Mouse (Mus musculus) heart, adult 2 months (tissue): ENCODE data around the gene Nt5dc3. TPM values are rescaled to one million over a fixed set of nuclear protein-coding genes. Genes with fewer than 3 reads are reported as not detected.
A peak's percentile ranks its signal among the peaks of the same experiment; 100 is the strongest.

ENCODE experiments used
- DNase-seq, 2 experiments: peaks; one replicate each; pipeline ENCODE4 v3.0.0; 2021
- H3K27ac ChIP-seq: fragments of 200-600 bp; 2 replicates; pipeline ENCODE4 v1.8.1; 2022
- H3K27me3 ChIP-seq: fragments of 200-500 bp; 2 replicates; pipeline ENCODE4 v1.6.1; 2012; ENCODE audit warnings: mild to moderate bottlenecking, low read length, inconsistent platforms, mixed read lengths; ENCODE audit not compliant: control insufficient read depth, insufficient read depth
- H3K36me3 ChIP-seq: fragments of 200-500 bp; 2 replicates; pipeline ENCODE4 v1.6.1; 2012; ENCODE audit warnings: low read length, inconsistent platforms; ENCODE audit not compliant: control insufficient read depth, insufficient read depth
- H3K4me1 ChIP-seq: fragments of 200-500 bp; 2 replicates; pipeline ENCODE4 v1.6.1; 2011; ENCODE audit warnings: low read length; ENCODE audit not compliant: control insufficient read depth, insufficient read depth
- H3K4me3 ChIP-seq: fragments of 200-600 bp; 2 replicates; pipeline ENCODE4 v1.8.1; 2022
- H3K79me2 ChIP-seq: fragments of 200-500 bp; replicated peaks from 2 replicates; pipeline ENCODE4 v1.6.1; 2012; ENCODE audit warnings: mild to moderate bottlenecking, inconsistent platforms, low read length, moderate library complexity, mixed read lengths; ENCODE audit not compliant: control insufficient read depth, insufficient read depth
- H3K9ac ChIP-seq: fragments of 200-500 bp; 2 replicates; pipeline ENCODE4 v1.6.1; 2012; ENCODE audit warnings: low read depth, mild to moderate bottlenecking, control low read depth, inconsistent platforms, low read length, mixed read lengths
- CTCF ChIP-seq: fragments of 200-600 bp; IDR thresholded peaks from 2 replicates; pipeline ENCODE4 v1.8.1; 2022; ENCODE audit warnings: antibody characterized with exemption, mild to moderate bottlenecking, moderate library complexity
- EP300 ChIP-seq: fragments of 200-500 bp; IDR thresholded peaks from 2 replicates; pipeline ENCODE4 v1.6.1; 2011; ENCODE audit warnings: low read depth, low read length, control low read depth; ENCODE audit not compliant: insufficient read depth
- POLR2A ChIP-seq: fragments of 200-500 bp; IDR thresholded peaks from 2 replicates; pipeline ENCODE4 v1.6.1; 2011; ENCODE audit warnings: mild to moderate bottlenecking, low read depth, low read length, control low read depth; ENCODE audit not compliant: insufficient read depth
- WGBS: fragments of 180-500 bp; shearing (Covaris S2); methylation state at CpG from one replicate; pipeline ENCODE4 v1.1.7; 2018; 5-methylcytosine and 5-hydroxymethylcytosine counted together
- intact Hi-C: fragments of 180-260 bp; cut with DNase I; formaldehyde crosslinking; loops from one replicate; pipeline ENCODE4 v1.15.1; 2025
- polyA plus RNA-seq: library from polyadenylated mRNA; depleted of rRNA; stranded (reverse); fragments of >200 nt; gene quantifications from 2 replicates; pipeline ENCODE4 v1.2.3, GENCODE M21; 2012
- total RNA-seq, 2 experiments: library from RNA; stranded (reverse); gene quantifications; 2 replicates each; pipeline ENCODE4 v1.2.3; 2021

Gene Nt5dc3
- total and polyA plus RNA-seq, 3 experiments, result 25.3 to 36.6 (median 33.9) TPM

DNA sequence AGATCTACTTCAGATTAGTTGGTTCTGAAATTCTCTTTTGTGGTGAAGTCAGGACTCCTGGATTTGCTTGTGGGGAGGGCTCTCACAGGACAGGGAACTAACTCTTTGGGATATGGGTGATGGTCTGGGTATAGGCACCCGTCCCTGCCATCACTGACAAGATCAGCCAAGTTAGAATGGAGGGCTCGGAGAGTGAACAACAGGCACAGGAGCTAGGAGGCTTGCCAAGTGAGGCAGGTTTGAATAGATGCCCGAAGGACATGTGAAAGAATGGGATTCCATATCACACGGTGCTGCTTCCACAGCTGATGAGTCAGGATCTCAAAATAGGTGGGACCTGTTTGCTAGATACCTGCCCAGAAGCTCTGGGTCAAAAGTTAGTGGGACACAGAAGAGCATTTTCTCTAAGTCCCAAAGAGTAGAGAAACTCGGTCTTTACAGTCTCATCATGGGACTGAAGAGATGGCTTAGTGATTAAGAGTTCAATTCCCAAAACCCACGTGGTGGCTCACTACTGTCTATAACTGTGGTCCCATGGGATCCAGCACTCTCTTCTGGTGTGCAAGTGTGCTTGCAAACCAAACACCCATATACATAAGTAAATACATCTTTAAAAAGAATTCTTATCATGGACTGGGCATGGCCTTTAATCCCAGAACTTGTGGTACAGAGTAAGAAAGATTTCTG, 22.8 kb upstream of the Nt5dc3 start:
- no peaks in the 10 kb centered on the region for H3K4me1 ChIP-seq
- 53% methylated on average over 6 of the region's 6 CpGs for WGBS
- H3K79me2 ChIP-seq, result no peaks in the 10 kb centered on the region
- intact Hi-C loops, result no loop called here
- no peak overlapping the region for H3K9ac ChIP-seq
- peak overlapping the region; percentile 40 for H3K27ac ChIP-seq
- H3K27me3 ChIP-seq, result no peaks in the 10 kb centered on the region
- DNase-seq, result peak in 1 of 2 experiments; percentile 55
- no peak for TF ChIP-seq CTCF
- no peak for TF ChIP-seq POLR2A
- no peak for TF ChIP-seq EP300
- no peak overlapping the region for H3K4me3 ChIP-seq
- no peaks in the 10 kb centered on the region for H3K36me3 ChIP-seq

DNA sequence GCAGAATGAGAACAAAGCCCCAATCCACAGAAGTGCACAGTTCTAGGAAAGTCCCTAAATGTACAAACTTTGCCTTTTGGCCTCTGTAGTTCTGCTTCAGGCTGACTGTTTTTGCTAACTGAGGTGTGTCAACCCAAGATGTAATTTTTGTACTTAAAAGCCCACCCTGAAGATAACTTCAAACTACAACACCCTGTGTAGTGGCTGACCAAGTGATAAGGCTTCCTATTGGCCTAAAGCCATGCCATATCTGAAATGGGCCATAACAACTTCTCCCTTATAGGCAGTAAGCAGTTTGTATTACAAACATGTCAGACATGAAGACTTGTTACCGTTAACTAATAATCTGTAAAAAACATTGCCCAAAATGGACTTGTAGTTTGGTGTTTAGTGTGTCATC, 21.1 kb upstream of the Nt5dc3 start:
- intact Hi-C loops, result no loop called here
- 89% methylated on average over 1 of the region's 1 CpGs for WGBS
- Histone ChIP-seq H3K27me3 (no peaks in the 10 kb centered on the region), H3K4me3 (no peak overlapping the region), H3K4me1 (no peaks in the 10 kb centered on the region), H3K36me3 (no peaks in the 10 kb centered on the region), H3K79me2 (no peaks in the 10 kb centered on the region), H3K27ac (no peak overlapping the region), H3K9ac (no peak overlapping the region)
- TF ChIP-seq POLR2A (no peak), EP300 (no peak), CTCF (no peak)
- DNase-seq, result no peak

DNA sequence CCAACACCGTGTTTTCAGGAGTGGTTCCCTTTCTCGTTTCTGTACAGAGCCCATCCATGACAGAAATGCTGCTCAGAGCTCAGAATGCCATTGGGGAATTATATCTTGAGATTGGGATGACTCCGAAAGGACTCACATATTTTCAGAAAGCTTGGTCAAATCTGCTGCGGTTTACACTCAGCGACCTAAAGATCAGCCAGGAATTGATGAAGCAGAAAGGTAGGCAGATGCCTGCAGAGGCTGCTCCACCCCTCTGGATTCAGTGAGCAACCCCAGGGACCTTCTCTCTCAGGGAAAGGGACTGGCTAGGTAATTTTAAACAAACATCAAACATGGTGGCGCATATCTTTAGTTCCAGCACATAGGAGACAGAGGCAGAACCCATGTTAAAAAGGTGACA, 20.6 kb upstream of the Nt5dc3 start:
- intact Hi-C loops, result no loop called here

DNA sequence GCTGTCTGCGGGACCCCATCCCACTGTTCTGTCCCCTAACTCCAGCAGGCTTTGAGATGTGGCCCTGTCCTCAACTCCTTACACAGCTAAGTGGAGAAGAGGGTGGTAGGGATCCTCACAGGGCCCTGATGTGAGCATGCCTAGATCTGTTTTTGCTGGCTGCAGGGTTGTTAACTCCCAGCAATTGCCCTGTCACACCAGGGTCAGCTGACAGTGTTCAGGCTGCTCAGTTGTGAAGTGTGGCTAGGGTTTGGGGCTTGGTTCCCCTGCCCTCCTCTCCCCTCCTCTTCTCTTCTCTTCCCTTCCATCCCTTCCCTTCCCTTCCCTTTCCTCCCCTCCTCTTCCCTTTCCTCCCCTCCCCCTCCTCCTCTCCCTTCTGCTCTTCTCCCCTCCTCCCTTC, 17.6 kb upstream of the Nt5dc3 start:
- TF ChIP-seq POLR2A, result no peak
- no peak for TF ChIP-seq CTCF
- no peak for TF ChIP-seq EP300
- WGBS, result 93% methylated on average over 1 of the region's 1 CpGs
- H3K27ac ChIP-seq, result no peak overlapping the region

More for the DNA sequence above, 20.6 kb upstream of the Nt5dc3 start:
- no peak overlapping the region for H3K9ac ChIP-seq
- WGBS, result 85% methylated on average over 6 of the region's 6 CpGs
- no peak for DNase-seq
- no peak overlapping the region for H3K4me3 ChIP-seq
- no peaks in the 10 kb centered on the region for H3K36me3 ChIP-seq
- no peaks in the 10 kb centered on the region for H3K4me1 ChIP-seq
- H3K27me3 ChIP-seq, result no peaks in the 10 kb centered on the region
- H3K27ac ChIP-seq, result no peak overlapping the region
- TF ChIP-seq CTCF, result no peak
- no peak for TF ChIP-seq EP300
- no peak for TF ChIP-seq POLR2A
- H3K79me2 ChIP-seq, result no peaks in the 10 kb centered on the region

DNA sequence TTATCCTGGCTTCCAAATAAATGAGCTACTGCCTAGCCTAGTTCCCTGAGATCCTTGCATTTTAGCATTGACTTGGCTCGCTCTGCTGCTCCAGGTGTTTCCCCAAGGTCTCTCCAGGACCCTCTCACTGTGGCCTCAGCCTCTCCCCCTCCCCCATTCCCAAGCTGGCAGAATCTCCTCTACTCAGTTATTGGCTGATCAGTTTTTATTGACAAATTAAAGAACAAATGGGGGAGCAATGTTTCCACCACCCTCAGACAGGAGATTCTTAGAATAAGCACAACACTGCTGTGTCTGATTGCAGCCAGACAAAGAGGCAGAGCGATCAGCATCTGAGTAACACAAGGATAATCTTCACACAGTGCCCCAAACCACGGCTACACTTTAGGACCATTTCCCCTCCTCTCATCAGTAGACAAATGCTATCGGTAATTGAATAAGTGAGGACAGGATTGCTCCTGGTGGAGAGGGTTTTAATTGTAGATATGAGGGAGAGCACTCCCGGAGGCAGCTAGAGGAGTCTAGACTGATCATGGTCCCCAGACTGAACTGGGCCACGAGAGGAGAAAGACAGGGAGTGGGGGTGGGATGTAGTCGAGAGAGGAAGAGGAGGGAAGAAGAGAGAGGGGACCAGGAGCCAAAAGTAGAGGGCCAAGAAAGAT, 17.0 kb upstream of the Nt5dc3 start:
- Histone ChIP-seq H3K4me1 (no peaks in the 10 kb centered on the region), H3K27ac (no peak overlapping the region), H3K79me2 (no peaks in the 10 kb centered on the region), H3K4me3 (no peak overlapping the region), H3K27me3 (no peaks in the 10 kb centered on the region), H3K36me3 (no peaks in the 10 kb centered on the region), H3K9ac (no peak overlapping the region)
- TF ChIP-seq POLR2A, result no peak
- TF ChIP-seq CTCF, result no peak
- no peak for TF ChIP-seq EP300
- WGBS, result 51% methylated on average over 7 of the region's 7 CpGs
- no peak for DNase-seq
- intact Hi-C loops, result no loop called here

More for the DNA sequence above, 17.6 kb upstream of the Nt5dc3 start:
- Histone ChIP-seq H3K36me3 (no peaks in the 10 kb centered on the region), H3K4me3 (no peak overlapping the region), H3K27me3 (no peaks in the 10 kb centered on the region), H3K9ac (no peak overlapping the region), H3K4me1 (no peaks in the 10 kb centered on the region), H3K79me2 (no peaks in the 10 kb centered on the region)
- DNase-seq, result no peak
- intact Hi-C loops, result no loop called here

DNA sequence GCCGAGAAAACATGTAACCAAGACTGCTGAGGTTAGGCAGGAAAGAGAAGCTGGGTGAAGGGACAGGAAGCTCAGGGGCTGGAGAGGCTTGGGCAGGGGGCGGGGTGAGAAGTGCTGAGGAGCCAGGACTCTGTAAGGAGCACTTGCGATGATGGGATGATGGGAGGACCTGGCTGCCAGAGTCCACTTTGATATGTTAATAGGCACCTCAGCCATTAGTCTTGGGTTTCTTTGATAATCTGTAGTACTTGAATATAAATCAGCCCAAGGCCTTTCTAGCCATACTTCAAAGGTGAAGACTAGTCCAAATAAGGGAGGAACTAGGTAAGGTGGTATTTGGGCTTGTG, 16.4 kb upstream of the Nt5dc3 start:
- 64% methylated on average over 3 of the region's 3 CpGs for WGBS
- no peak for TF ChIP-seq POLR2A
- TF ChIP-seq EP300, result no peak
- no peak for TF ChIP-seq CTCF
- Histone ChIP-seq H3K4me3 (no peak overlapping the region), H3K27me3 (no peaks in the 10 kb centered on the region), H3K27ac (no peak overlapping the region), H3K9ac (no peak overlapping the region), H3K79me2 (no peaks in the 10 kb centered on the region), H3K4me1 (no peaks in the 10 kb centered on the region), H3K36me3 (no peaks in the 10 kb centered on the region)
- intact Hi-C loops, result no loop called here
- DNase-seq, result no peak
